Mouse (Mus musculus) liver, postnatal 0 days (tissue): Measurements from ENCODE around the gene Tmem231.

Source experiments
- CTCF ChIP-seq: sonication (generic); IDR thresholded peaks from 2 replicates; pipeline ENCODE4 v1.5.1; 2016; ENCODE audit warnings: antibody characterized with exemption, low read depth
- EP300 ChIP-seq: IDR thresholded peaks from 2 replicates; pipeline ENCODE4 v1.6.1; 2016; ENCODE audit warnings: antibody characterized with exemption, low read depth, mild to moderate bottlenecking

DNA sequence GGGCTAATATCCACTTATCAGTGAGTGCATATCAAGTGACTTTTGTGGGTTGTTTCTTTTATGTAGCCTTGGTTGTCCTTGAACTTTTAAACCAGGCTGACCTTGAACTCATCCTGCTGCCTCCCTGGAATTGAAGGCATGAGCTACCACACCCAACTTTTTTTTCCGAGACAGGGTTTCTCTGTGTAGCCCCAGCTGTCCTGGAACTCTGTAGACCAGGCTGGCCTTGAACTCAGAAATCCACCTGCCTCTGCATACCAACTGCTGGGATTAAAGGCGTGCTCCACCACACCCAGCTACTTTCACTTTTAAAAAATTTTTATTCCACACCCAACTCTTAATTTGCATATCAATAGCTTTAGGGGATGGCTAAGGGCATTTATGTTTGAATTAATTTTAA, 9.9 kb upstream of the Tmem231 start:
- TF ChIP-seq CTCF (no peak), EP300 (no peak)
